Mouse (Mus musculus): ENCODE results near the gene Micu2. TPM values are rescaled to one million over a fixed set of nuclear protein-coding genes. Genes with fewer than 3 reads are reported as not detected.

Micu2 gene
- polyA plus RNA-seq, 1 experiment from 2014 or later = 68.3 TPM

DNA sequence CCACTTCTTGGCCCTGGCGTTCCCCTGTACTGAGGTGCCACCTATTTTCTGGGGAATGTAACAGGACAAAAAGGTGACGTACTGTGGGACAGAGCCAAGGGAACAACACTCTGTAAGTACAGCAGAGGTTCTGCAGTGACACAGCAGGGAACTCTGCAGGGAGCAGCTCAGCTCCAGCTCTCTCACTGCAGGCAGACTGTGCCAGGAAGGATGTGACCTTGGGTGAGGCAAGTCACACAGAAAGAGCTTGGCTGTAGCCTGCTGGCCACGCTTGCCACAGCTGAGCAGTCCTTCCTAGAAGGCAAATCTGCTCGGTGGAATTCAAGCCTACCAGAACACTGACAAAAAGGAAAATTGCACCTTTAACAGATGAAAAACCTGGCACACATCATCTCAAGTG lies 117.3 kb downstream of the Micu2 start:
- no peaks in the 10 kb centered on the region for H3K27me3 ChIP-seq (ENCODE audit: low read depth, poor library complexity, severe bottlenecking)
- H3K4me1 ChIP-seq = peaks cover 4% of the 10 kb centered on the region; the same call in 1 of the 2 replicates
- no peak overlapping the region for H3K27ac ChIP-seq
- 62% methylated on average over 4 of the region's 4 CpGs for WGBS
- H3K9me3 ChIP-seq (replicated peaks) = no peaks in the 10 kb centered on the region
- peaks cover 11% of the 10 kb centered on the region for H3K36me3 ChIP-seq
- H3K4me3 ChIP-seq = no peak overlapping the region
- no peak for DNase-seq (ENCODE audit: low spot score)

DNA sequence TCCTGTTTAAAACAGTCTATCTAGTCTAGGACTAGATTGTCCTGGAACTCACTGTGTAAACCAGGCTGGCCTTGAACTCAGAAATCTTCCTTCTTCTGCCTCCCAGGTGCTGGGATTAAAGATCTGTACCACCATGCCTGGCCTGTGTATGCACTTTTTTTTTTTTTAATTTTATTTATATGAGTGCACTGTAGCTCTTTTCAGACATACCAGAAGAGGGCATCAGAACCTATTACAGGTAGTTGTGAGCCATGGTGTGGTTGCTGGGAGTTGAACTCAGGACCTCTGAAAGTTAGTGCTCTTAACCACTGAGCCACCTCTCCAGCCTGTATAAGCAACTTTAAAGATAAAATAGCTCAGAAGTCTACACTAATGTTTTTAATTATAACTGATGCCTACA lies 118.0 kb downstream of the Micu2 start:
- H3K27me3 ChIP-seq (ENCODE audit: low read depth, poor library complexity, severe bottlenecking) = no peaks in the 10 kb centered on the region

DNA sequence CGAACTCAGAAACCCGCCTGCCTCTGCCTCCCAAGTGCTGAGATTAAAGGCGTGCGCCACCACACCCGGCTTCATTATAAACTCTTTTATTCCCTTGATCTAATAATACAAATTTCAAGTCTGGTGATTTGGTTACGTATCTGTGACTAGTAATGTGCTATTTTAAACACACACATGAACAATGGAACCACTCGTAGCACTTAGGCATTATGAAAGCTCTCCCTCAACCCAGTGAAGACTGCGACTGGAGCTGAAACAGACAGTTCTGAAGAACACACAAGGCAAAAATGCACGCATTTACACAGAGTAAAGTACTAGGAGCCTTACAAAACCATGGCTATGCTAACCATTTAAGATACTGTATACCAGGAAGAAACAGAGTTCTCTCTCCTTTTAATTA lies 121.1 kb downstream of the Micu2 start:
- Histone ChIP-seq H3K4me3 (no peak overlapping the region), H3K4me1 (peaks cover 4% of the 10 kb centered on the region; the same call in 1 of the 2 replicates), H3K9me3 (replicated peaks) (no peaks in the 10 kb centered on the region), H3K27ac (no peak overlapping the region), H3K27me3 (ENCODE audit: low read depth, poor library complexity, severe bottlenecking) (no peaks in the 10 kb centered on the region), H3K36me3 (peaks cover 15% of the 10 kb centered on the region)
- no peak for DNase-seq (ENCODE audit: low spot score)
- WGBS = 97% methylated on average over 9 of the region's 9 CpGs

More for the DNA sequence above, 118.0 kb downstream of the Micu2 start:
- H3K27ac ChIP-seq = no peak overlapping the region
- H3K4me3 ChIP-seq = no peak overlapping the region
- H3K36me3 ChIP-seq = peaks cover 7% of the 10 kb centered on the region
- peaks cover 4% of the 10 kb centered on the region; the same call in 1 of the 2 replicates for H3K4me1 ChIP-seq
- no peak for DNase-seq (ENCODE audit: low spot score)
- H3K9me3 ChIP-seq (replicated peaks) = no peaks in the 10 kb centered on the region

DNA sequence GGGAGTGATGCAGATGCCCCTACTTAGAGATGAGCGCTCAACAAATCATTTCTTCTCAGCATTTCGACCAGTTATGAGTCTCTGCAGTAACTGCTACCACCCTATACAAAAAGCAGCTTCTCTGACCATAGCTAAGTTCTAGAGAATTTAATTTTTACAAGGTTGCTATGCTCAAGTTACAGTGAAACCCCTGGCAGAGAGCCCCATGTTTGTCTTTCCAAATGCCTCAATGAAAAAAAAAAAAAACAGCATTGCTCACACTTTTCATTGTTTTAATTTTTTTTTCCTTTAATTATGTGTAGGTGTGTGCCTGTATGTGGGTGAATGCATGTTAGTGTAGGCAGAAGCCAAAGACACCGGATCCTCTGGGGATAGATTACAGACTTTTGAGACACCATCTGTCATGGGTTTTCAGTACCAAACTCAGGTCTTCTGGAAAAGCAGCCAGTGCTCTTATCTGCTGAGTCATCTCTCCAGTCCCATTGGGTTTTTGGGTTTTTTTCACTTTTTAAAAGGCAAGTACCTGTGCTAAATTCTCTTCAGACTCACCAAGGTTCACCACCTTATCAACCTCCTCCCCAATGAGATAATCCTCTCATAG lies 132.3 kb downstream of the Micu2 start:
- Histone ChIP-seq H3K4me1 (no peaks in the 10 kb centered on the region), H3K27me3 (ENCODE audit: low read depth, poor library complexity, severe bottlenecking) (no peaks in the 10 kb centered on the region), H3K4me3 (no peak overlapping the region), H3K9me3 (replicated peaks) (no peaks in the 10 kb centered on the region), H3K27ac (no peak overlapping the region), H3K36me3 (peaks cover 73% of the 10 kb centered on the region)
- no peak for DNase-seq (ENCODE audit: low spot score)
- WGBS = 96% methylated on average over 3 of the region's 3 CpGs

Other genes starting within 250 kb of the Micu2 start
- 16.3 and 21.0 TPM in 2 replicates for gene Lats2, start 240.9 kb downstream of the Micu2 start, polyA plus RNA-seq (2016; fragmentation: Nextera tagmentation; extraction: Ambion mirVana)
- gene Sap18, start 201.1 kb downstream of the Micu2 start, polyA plus RNA-seq (2016; fragmentation: Nextera tagmentation; extraction: Ambion mirVana) = 25.2 and 34.5 TPM in 2 replicates
- 65.9 and 66.4 TPM in 2 replicates for gene Ska3, start 173.1 kb downstream of the Micu2 start, polyA plus RNA-seq (2016; fragmentation: Nextera tagmentation; extraction: Ambion mirVana)
- gene Mrpl57, start 173.0 kb downstream of the Micu2 start, polyA plus RNA-seq (2016; fragmentation: Nextera tagmentation; extraction: Ambion mirVana) = 143 and 157 TPM in 2 replicates
- gene Zdhhc20, start 109.0 kb downstream of the Micu2 start, polyA plus RNA-seq (2016; fragmentation: Nextera tagmentation; extraction: Ambion mirVana) = 53.6 and 62.7 TPM in 2 replicates
- gene Fgf9, start 71.3 kb upstream of the Micu2 start, polyA plus RNA-seq (2016; fragmentation: Nextera tagmentation; extraction: Ambion mirVana) = 3.0 and 6.5 TPM in 2 replicates